Mouse (Mus musculus) bone marrow, adult 2 months (tissue): ENCODE results near the gene Gm3402.
"Not testable (repeated sequence)": the region's sequence is repeated elsewhere in the genome, so short reads cannot be mapped to it uniquely, and the experiment has no call there.

Source experiments
- CTCF ChIP-seq: fragments of 200-500 bp; IDR thresholded peaks from 2 replicates; pipeline ENCODE4 v1.5.1; 2011; ENCODE audit warnings: low read length, control low read depth; ENCODE audit not compliant: control insufficient read depth, insufficient read depth
- POLR2A ChIP-seq: fragments of 200-500 bp; IDR thresholded peaks from 2 replicates; pipeline ENCODE4 v1.6.1; 2011; ENCODE audit warnings: low read depth, mild to moderate bottlenecking, control low read depth, low read length, borderline replicate concordance; ENCODE audit not compliant: control insufficient read depth

DNA sequence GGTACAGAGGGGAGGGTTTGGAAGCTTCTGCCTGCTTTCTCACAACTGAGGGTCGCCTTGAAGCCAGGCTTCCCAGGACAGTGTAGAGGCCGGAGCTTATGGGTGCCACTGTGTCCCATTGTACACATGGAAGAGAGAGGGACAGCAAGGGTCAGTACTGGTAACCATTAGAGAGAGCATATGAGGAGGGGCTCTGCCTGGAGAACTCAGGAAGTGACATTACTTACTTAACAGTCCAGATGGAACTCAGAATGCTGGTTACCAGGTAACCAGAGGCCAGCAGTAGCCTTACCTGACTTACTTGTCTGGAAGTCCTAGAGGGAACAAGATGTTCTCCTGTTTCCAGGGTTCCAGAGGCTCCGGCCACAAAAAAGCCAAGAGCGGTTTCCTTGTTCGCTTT, 22.9 kb upstream of the Gm3402 start, which contains the start of gene Gm6370:
- not testable (repeated sequence) for TF ChIP-seq CTCF, POLR2A
